Comparison of ENCODE assay signal across 8 mouse cellular contexts in the genomic region with DNA sequence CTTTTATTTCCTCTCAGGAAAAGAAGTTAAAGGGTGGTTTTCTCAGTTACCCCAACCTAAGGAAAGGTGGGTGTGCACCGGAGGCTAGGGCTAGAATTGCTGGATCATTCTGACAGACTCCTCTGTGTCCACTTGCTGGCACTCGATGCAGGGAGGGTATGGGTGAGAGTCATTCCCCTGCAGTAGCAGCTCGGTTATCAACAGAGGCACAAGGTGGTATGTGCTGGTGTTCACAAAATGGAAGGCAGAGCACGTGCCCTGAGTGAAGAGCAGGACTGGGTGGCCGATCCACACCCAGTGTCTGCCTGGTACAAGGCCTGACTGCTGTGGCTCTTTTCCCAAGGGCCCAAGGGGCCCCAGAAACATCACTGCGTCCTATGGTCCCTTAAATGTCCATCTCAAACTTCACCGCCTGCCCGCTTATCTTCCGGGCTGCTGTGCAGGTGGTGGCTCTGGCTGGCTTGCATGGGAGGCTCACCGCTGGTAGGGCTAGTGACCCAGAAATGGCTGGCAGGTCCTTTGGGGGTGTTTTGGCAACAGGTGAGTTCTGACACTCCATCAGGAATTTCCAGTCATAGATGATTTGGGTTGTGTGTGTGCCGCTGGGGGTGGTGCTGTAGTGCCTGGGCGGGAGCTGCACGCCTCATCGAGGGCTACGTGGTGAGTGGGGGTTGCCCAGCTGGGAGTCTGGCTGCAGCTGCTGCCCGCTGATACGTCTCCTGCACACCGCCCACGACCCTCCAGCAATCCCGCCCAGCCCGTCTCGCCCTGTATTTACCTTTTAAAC. TPM values are rescaled to one million over a fixed set of nuclear protein-coding genes. Genes with fewer than 3 reads are reported as not detected.
A peak's percentile ranks its signal among the peaks of the same experiment; 100 is the strongest.
DNase-seq lines count a peak whose midpoint lies in the region; ATAC-seq lines count a peak whose summit lies in the region.

No protein-coding gene starts in this region.

- H3K4me2 ChIP-seq in midbrain, embryonic 14.5 days (ENCODE audit: low read length): no peak overlapping the region
- H3K4me2 ChIP-seq in embryonic facial prominence, embryonic 11.5 days (ENCODE audit: low read depth, low read length): peak overlapping the region; percentile 16; the same call in 1 of the 2 replicates

- DNase-seq in midbrain, embryonic 10.5 days (ENCODE audit: low spot score): no peak
- DNase-seq in midbrain, embryonic 14.5 days: no peak
- peak; percentile 33 for DNase-seq in embryonic facial prominence, embryonic 11.5 days (ENCODE audit: low spot score)
- peak; percentile 43 for DNase-seq in kidney, postnatal 10 days
- peak; percentile 61 to 74 for DNase-seq in thymus, adult 18-20 months
- DNase-seq in adrenal gland, postnatal 10 days: no peak
- DNase-seq in right cerebral cortex, adult 2 months (ENCODE audit: low spot score in 2 of 2): no peak

- WGBS in midbrain, embryonic 10.5 days: 42% methylated on average over 22 of the region's 22 CpGs
- 45% methylated on average over 22 of the region's 22 CpGs for WGBS in midbrain, embryonic 14.5 days
- 38% methylated on average over 22 of the region's 22 CpGs for WGBS in embryonic facial prominence, embryonic 11.5 days

- H3K9me3 ChIP-seq in midbrain, embryonic 10.5 days (replicated peaks): no peaks in the 10 kb centered on the region
- no peaks in the 10 kb centered on the region for H3K9me3 ChIP-seq in midbrain, embryonic 14.5 days (ENCODE audit: control insufficient read depth, low read length)
- H3K9me3 ChIP-seq in embryonic facial prominence, embryonic 11.5 days (replicated peaks; ENCODE audit: control insufficient read depth, low read length): no peaks in the 10 kb centered on the region

- H3K4me3 ChIP-seq in midbrain, embryonic 10.5 days: peak overlapping the region; percentile 16
- H3K4me3 ChIP-seq in midbrain, embryonic 14.5 days (replicated peaks; ENCODE audit: low read depth, low read length): no peak overlapping the region
- no peak overlapping the region for H3K4me3 ChIP-seq in embryonic facial prominence, embryonic 11.5 days (ENCODE audit: low read depth, low read length)

- ATAC-seq in midbrain, embryonic 14.5 days (ENCODE audit: low FRiP score, low TSS enrichment): no peak
- ATAC-seq in embryonic facial prominence, embryonic 11.5 days (replicated peaks; ENCODE audit: insufficient number of reproducible peaks, low FRiP score, low TSS enrichment, low read depth): no peak; the same call in 1 of the 2 replicates
- ATAC-seq in megakaryocyte progenitor cell, adult 5-6 weeks (replicated peaks; ENCODE audit: poor library complexity): peak; percentile 73

- H3K36me3 ChIP-seq in midbrain, embryonic 10.5 days: no peaks in the 10 kb centered on the region
- H3K36me3 ChIP-seq in midbrain, embryonic 14.5 days (ENCODE audit: control insufficient read depth, insufficient read depth, low read length): no peaks in the 10 kb centered on the region
- H3K36me3 ChIP-seq in embryonic facial prominence, embryonic 11.5 days (replicated peaks; ENCODE audit: control insufficient read depth, insufficient read depth, low read depth, low read length): no peaks in the 10 kb centered on the region

- H3K4me1 ChIP-seq in midbrain, embryonic 10.5 days: peaks cover 8% of the 10 kb centered on the region
- no peaks in the 10 kb centered on the region for H3K4me1 ChIP-seq in midbrain, embryonic 14.5 days (ENCODE audit: control insufficient read depth, insufficient read depth, low read length)
- no peaks in the 10 kb centered on the region for H3K4me1 ChIP-seq in embryonic facial prominence, embryonic 11.5 days (ENCODE audit: control insufficient read depth, insufficient read depth, low read length)

- H3K9ac ChIP-seq in midbrain, embryonic 14.5 days (replicated peaks; ENCODE audit: low read length): no peak overlapping the region
- no peak overlapping the region; the same call in 1 of the 2 replicates for H3K9ac ChIP-seq in embryonic facial prominence, embryonic 11.5 days (replicated peaks; ENCODE audit: low read length)

- no peaks in the 10 kb centered on the region for H3K27me3 ChIP-seq in midbrain, embryonic 10.5 days (ENCODE audit: low read depth, poor library complexity, severe bottlenecking)
- no peaks in the 10 kb centered on the region for H3K27me3 ChIP-seq in midbrain, embryonic 14.5 days (ENCODE audit: control insufficient read depth, insufficient read depth, low read length)
- H3K27me3 ChIP-seq in embryonic facial prominence, embryonic 11.5 days (ENCODE audit: control insufficient read depth, insufficient read depth, low read length): no peaks in the 10 kb centered on the region

- 0 out of 2 replicates have a peak overlapping the region, but pooled peaks have one; percentile 49 for H3K27ac ChIP-seq in midbrain, embryonic 10.5 days (replicated peaks)
- H3K27ac ChIP-seq in midbrain, embryonic 14.5 days (replicated peaks; ENCODE audit: low read depth, low read length): no peak overlapping the region
- H3K27ac ChIP-seq in embryonic facial prominence, embryonic 11.5 days (replicated peaks; ENCODE audit: low read depth, low read length): no peak overlapping the region

RNA-seq across cellular contexts. Expression of a gene that starts 11.6 kb away (rescaled TPM):
- polyA plus RNA-seq in midbrain, embryonic 10.5 days (2016; fragmentation: Nextera tagmentation; extraction: Ambion mirVana): 0.14 and 0.25 TPM in 2 replicates
- polyA plus RNA-seq in midbrain, embryonic 14.5 days (2014; fragmentation: Nextera tagmentation; extraction: Ambion mirVana): 0.16 and 3.5 TPM in 2 replicates
- polyA plus RNA-seq in embryonic facial prominence, embryonic 11.5 days (2014; fragmentation: Nextera tagmentation; extraction: Ambion mirVana): 0.56 and 1.2 TPM in 2 replicates
- 129 and 147 TPM in 2 replicates for total RNA-seq in megakaryocyte progenitor cell, adult 5-6 weeks (2015)
- total RNA-seq in megakaryocyte progenitor cell, adult 5-6 weeks (2017): 54.3 and 57.2 TPM in 2 replicates
- total RNA-seq in adrenal gland, postnatal 10 days (2021): 1 to 10 TPM; 5.2 to 5.7 TPM

RNA-seq across cellular contexts. Expression of a gene that starts 24.0 kb away (rescaled TPM):
- polyA plus RNA-seq in midbrain, embryonic 10.5 days (2016; fragmentation: Nextera tagmentation; extraction: Ambion mirVana): not detected in 2 replicates
- 0.76 TPM in 1 of 2 replicates, not detected in the other for polyA plus RNA-seq in midbrain, embryonic 14.5 days (2014; fragmentation: Nextera tagmentation; extraction: Ambion mirVana)
- not detected in 2 replicates for polyA plus RNA-seq in embryonic facial prominence, embryonic 11.5 days (2014; fragmentation: Nextera tagmentation; extraction: Ambion mirVana)
- total RNA-seq in megakaryocyte progenitor cell, adult 5-6 weeks (2015): 16.8 and 24.5 TPM in 2 replicates
- 56.3 and 82.0 TPM in 2 replicates for total RNA-seq in megakaryocyte progenitor cell, adult 5-6 weeks (2017)
- 1 to 10 TPM; 1.2 to 1.3 TPM for total RNA-seq in adrenal gland, postnatal 10 days (2021)

RNA-seq across cellular contexts. Expression of a gene that starts 26.7 kb away (rescaled TPM):
- polyA plus RNA-seq in midbrain, embryonic 10.5 days (2016; fragmentation: Nextera tagmentation; extraction: Ambion mirVana): not detected in 2 replicates
- not detected in 2 replicates for polyA plus RNA-seq in midbrain, embryonic 14.5 days (2014; fragmentation: Nextera tagmentation; extraction: Ambion mirVana)
- not detected in 2 replicates for polyA plus RNA-seq in embryonic facial prominence, embryonic 11.5 days (2014; fragmentation: Nextera tagmentation; extraction: Ambion mirVana)
- not detected in 2 replicates for total RNA-seq in megakaryocyte progenitor cell, adult 5-6 weeks (2015)
- not detected in 2 replicates for total RNA-seq in megakaryocyte progenitor cell, adult 5-6 weeks (2017)
- under 1 TPM; 0.27 to 0.45 TPM for total RNA-seq in adrenal gland, postnatal 10 days (2021)

RNA-seq across cellular contexts. Expression of a gene that starts 37.0 kb away (rescaled TPM):
- 0.17 and 0.21 TPM in 2 replicates for polyA plus RNA-seq in midbrain, embryonic 10.5 days (2016; fragmentation: Nextera tagmentation; extraction: Ambion mirVana)
- 0.04 and 0.46 TPM in 2 replicates for polyA plus RNA-seq in midbrain, embryonic 14.5 days (2014; fragmentation: Nextera tagmentation; extraction: Ambion mirVana)
- polyA plus RNA-seq in embryonic facial prominence, embryonic 11.5 days (2014; fragmentation: Nextera tagmentation; extraction: Ambion mirVana): 0.10 and 0.25 TPM in 2 replicates
- 26.0 and 37.5 TPM in 2 replicates for total RNA-seq in megakaryocyte progenitor cell, adult 5-6 weeks (2015)
- 25.2 and 29.4 TPM in 2 replicates for total RNA-seq in megakaryocyte progenitor cell, adult 5-6 weeks (2017)
- 1 to 10 TPM; 3.2 TPM for total RNA-seq in adrenal gland, postnatal 10 days (2021)

RNA-seq across cellular contexts. Expression of a gene that starts 54.1 kb away (rescaled TPM):
- polyA plus RNA-seq in midbrain, embryonic 10.5 days (2016; fragmentation: Nextera tagmentation; extraction: Ambion mirVana): not detected in 2 replicates
- not detected in 2 replicates for polyA plus RNA-seq in midbrain, embryonic 14.5 days (2014; fragmentation: Nextera tagmentation; extraction: Ambion mirVana)
- not detected in 2 replicates for polyA plus RNA-seq in embryonic facial prominence, embryonic 11.5 days (2014; fragmentation: Nextera tagmentation; extraction: Ambion mirVana)
- not detected in 2 replicates for total RNA-seq in megakaryocyte progenitor cell, adult 5-6 weeks (2015)
- not detected in 2 replicates for total RNA-seq in megakaryocyte progenitor cell, adult 5-6 weeks (2017)
- not detected for total RNA-seq in adrenal gland, postnatal 10 days (2021)

Comparison
In these comparisons a context has a peak if more than half of its experiments do, and no peak if none do; other contexts are left out.
1. DNase-seq: peak in embryonic facial prominence, embryonic 11.5 days (single experiment), kidney, postnatal 10 days (single experiment) and thymus, adult 18-20 months (2 of 2); none in midbrain, embryonic 10.5 days (single experiment), midbrain, embryonic 14.5 days (single experiment), adrenal gland, postnatal 10 days (single experiment) and right cerebral cortex, adult 2 months (0 of 2).